Mouse (Mus musculus) spleen, adult 2 months (tissue): ENCODE data around the gene Glt1d1.

ENCODE experiments used
- CTCF ChIP-seq: fragments of 200-500 bp; IDR thresholded peaks from 2 replicates; pipeline ENCODE4 v1.5.1; 2011; ENCODE audit warnings: mild to moderate bottlenecking, inconsistent platforms; ENCODE audit not compliant: insufficient read depth, insufficient read length, insufficient replicate concordance; ENCODE audit errors: extremely low read depth
- POLR2A ChIP-seq: fragments of 200-500 bp; IDR thresholded peaks from 2 replicates; pipeline ENCODE4 v1.6.1; 2011; ENCODE audit warnings: low read depth, low read length, inconsistent platforms

DNA sequence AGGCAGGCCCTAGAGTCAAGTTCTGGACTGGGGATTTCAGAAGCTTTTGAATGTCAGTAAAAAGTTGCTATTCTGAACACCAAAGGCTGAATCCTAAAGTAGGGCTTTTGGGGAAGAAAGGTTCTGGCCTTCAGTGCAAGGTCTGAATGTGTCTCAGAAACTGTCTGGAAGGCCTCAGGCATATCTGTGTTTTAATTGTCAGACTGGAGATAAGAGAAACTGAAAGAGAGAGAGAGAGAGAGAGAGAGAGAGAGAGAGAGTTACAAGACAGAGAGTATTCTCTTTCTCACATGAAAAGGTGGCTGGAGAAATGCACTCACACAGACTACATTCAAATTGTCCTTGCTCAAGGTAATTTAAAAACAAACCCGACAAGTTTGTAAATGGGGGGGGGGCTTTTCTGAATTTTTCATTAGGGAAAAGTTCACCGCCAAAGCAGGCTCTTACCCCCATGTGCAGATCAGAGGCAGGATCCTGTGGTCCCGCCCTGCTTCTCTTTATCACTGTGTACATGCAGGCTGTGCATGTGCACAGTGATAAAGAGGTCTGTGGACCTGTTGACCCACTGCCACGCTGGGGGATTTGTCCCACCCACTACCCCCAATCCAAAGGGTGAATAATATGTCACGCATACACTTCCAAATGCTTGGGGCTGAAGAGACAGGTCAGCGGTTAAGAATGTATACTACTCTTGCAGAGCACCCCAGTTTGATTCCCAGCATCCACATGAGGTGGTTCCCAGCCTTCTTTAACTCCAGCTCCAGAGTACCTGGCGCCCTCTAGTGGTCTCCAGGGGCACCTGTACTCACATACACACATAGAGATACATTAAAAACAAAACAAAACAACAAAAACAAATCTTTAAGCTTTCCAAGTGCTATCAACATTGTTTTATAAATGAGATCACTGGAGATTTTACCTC lies 83.0 kb downstream of the Glt1d1 start:
- no peak for TF ChIP-seq CTCF
- TF ChIP-seq POLR2A = no peak
